Mouse (Mus musculus) 3134 (cell line): ENCODE data around the gene Zkscan5.
"Not testable (repeated sequence)": the region's sequence is repeated elsewhere in the genome, so short reads cannot be mapped to it uniquely, and the experiment has no call there.

Source experiments
- DNase-seq: peaks from one replicate; pipeline ENCODE4 v3.0.0-alpha.2; 2011; ENCODE audit warnings: low spot score; ENCODE audit not compliant: insufficient read length; ENCODE audit errors: extremely low read depth

Zkscan5 gene

GRCm38 (mm10) chr5:145203936-145204691 lies at the start of gene Zkscan5:
Gene Zkscan5 (plus strand): TSS chr5:145204562.
- peak; percentile 95 for DNase-seq

- DNase-seq = no peak
Measured at GRCm38 (mm10) chr5:145161361-145161760, 43.0 kb upstream of the Zkscan5 start.

GRCm38 (mm10) chr5:145164710-145165109 lies 39.7 kb upstream of the Zkscan5 start:
- DNase-seq = no peak

- no peak for DNase-seq
Measured at GRCm38 (mm10) chr5:145165184-145165583, 39.2 kb upstream of the Zkscan5 start.

GRCm38 (mm10) chr5:145166536-145167305 lies 37.6 kb upstream of the Zkscan5 start, which contains the start of the genes Ptcd1 and Cpsf4:
Gene Ptcd1 (minus strand): TSS chr5:145167108.
Gene Cpsf4 (plus strand): TSS chr5:145167213.
- peak; percentile 93 for DNase-seq

- no peak for DNase-seq
Measured at GRCm38 (mm10) chr5:145167306-145167661, 37.1 kb upstream of the Zkscan5 start.

GRCm38 (mm10) chr5:145178461-145178980 lies 25.8 kb upstream of the Zkscan5 start:
- no peak for DNase-seq

GRCm38 (mm10) chr5:145185244-145185643 lies 19.1 kb upstream of the Zkscan5 start:
- DNase-seq = no peak

GRCm38 (mm10) chr5:145189416-145189815 lies 14.9 kb upstream of the Zkscan5 start:
- DNase-seq = no peak

GRCm38 (mm10) chr5:145190373-145190772 lies 14.0 kb upstream of the Zkscan5 start:
- no peak for DNase-seq

GRCm38 (mm10) chr5:145190875-145191798 lies 13.2 kb upstream of the Zkscan5 start:
- peak; percentile 96 for DNase-seq

- no peak for DNase-seq
Measured at GRCm38 (mm10) chr5:145191962-145192361, 12.4 kb upstream of the Zkscan5 start, which contains the start of gene Atp5j2. Gene Atp5j2 (minus strand): TSS chr5:145192062.

GRCm38 (mm10) chr5:145200387-145200786 lies 4.0 kb upstream of the Zkscan5 start:
- DNase-seq = no peak

GRCm38 (mm10) chr5:145201321-145201991 lies 2.9 kb upstream of the Zkscan5 start, which contains the start of gene Zkscan14:
Gene Zkscan14 (minus strand): TSS chr5:145201868.
- peak; percentile 54 for DNase-seq

GRCm38 (mm10) chr5:145202446-145202845 lies 1.9 kb upstream of the Zkscan5 start:
- no peak for DNase-seq

- peak; percentile 51 for DNase-seq
Measured at GRCm38 (mm10) chr5:145205041-145205440, 679 bp downstream of the Zkscan5 start.

GRCm38 (mm10) chr5:145207385-145207784 lies 3.0 kb downstream of the Zkscan5 start:
- DNase-seq = no peak

- DNase-seq = no peak
Measured at GRCm38 (mm10) chr5:145207954-145208353, 3.6 kb downstream of the Zkscan5 start.

GRCm38 (mm10) chr5:145208391-145208790 lies 4.0 kb downstream of the Zkscan5 start:
- DNase-seq = not testable (repeated sequence)

- DNase-seq = no peak
Measured at GRCm38 (mm10) chr5:145211340-145211739, 7.0 kb downstream of the Zkscan5 start.
